Mouse (Mus musculus) layer of hippocampus, adult 8-10 months (tissue): ENCODE results near the gene Smap1. TPM values are rescaled to one million over a fixed set of nuclear protein-coding genes. Genes with fewer than 3 reads are reported as not detected.
A peak's percentile ranks its signal among the peaks of the same experiment; 100 is the strongest.
"Not testable (repeated sequence)": the region's sequence is repeated elsewhere in the genome, so short reads cannot be mapped to it uniquely, and the experiment has no call there.

ENCODE experiments used
- DNase-seq, 2 experiments: peaks; one replicate each; pipeline ENCODE4 v3.0.0; 2022; ENCODE audit warnings: low spot score in 2 of 2
- total RNA-seq, 4 experiments: library from RNA; stranded (reverse); gene quantifications; 2 replicates each; pipeline ENCODE4 v1.2.4; 2022

Smap1 gene
- total RNA-seq, result 100 to 1,000 TPM; 121 to 138 (median 131) TPM

DNA sequence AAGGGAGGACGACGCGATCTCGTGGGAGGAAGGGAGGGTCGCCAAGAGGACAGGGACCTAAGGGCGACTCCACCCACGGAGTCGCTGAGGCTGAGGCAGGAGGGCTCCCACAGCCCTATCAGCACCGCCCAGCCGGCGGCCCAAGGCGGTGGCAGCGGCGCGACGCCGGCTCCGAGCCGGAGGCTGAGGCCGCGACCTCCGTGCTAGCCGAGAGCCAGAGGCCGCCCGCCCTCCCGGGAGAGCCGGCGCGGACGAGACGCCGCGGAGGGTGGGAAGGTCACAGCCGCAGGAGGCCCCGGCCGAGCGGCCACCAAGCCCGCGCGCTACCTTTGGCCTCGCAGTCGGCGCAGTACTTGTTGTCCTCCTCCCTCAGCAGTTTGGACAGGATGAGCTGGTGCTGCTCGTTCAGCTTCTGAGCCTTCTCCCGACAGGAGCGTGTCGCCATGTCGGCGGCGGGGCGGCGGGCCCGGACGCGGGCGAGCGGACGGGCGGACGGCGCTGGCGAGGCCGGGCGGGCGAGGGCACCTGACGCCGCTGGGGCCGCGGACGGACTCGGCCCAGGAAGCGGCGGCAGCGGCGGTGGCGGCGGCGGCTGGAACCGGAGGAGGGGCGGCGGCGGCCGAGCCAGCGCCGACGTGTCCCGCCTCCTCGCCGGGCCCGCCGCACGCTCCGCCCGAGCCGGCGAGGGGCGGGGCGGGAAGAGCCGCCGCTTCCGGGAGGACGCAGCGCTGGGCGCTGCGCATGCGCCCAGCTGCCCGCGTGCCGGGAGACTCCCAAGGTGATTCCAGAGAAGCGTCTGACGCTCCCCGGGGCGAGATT, at the start of gene Smap1:
Gene Smap1 (minus strand): TSS at position 607 of the 819 bp plus-strand sequence.
- peak; percentile 51 to 62 for DNase-seq

DNA sequence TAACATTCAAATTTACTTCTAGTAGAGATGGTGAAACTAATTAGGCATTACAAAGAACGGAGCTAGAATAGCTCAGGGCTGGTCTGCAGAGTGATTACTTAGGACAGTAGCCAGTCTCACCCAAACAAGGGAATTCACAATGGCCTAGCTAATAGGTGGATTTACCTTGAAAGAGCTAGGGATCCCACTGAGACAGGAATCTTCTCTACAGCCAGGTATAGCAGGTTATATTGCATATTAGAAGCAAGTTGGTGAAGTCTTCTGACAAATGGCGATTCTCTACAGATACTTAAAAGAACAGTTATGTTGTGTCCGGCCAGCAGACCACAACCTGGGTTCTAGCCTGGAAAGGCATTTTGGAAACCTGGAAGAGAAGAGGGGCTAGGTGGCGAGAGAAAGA, 49.0 kb upstream of the Smap1 start:
- not testable (repeated sequence) for DNase-seq

DNA sequence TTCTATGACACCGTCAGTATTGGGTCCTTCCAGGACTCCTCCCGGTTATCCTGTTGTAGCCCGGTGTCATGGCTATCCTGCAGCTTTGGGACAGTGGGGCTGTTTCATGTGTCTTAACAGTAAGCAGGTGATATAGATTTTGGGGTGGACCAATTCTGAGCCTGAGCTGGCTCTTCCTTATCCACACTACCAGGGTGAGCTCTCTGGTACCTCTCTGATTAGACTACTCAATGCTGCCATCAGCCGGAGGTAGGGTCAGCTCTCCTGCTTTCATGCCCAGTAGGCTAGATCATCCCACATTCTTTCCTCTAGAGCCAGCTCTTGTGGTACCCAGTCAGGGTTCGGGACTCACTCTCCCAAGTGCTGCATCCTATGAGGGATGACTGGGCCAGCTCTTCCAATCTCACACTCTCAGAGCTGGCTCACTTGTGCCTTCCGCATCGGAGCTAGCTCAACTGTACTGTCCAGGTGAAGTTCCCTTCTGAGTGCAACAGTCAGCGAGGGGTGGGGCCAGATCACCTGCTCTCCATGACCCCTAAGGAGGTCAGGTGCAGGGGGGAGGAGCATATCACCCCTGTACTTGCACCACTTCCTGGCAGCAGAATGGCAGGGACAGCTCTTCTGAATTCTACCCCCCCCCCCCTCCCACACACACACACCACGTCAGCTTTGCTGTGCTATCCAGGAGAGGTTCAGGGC, 46.1 kb upstream of the Smap1 start:
- DNase-seq, result no peak

DNA sequence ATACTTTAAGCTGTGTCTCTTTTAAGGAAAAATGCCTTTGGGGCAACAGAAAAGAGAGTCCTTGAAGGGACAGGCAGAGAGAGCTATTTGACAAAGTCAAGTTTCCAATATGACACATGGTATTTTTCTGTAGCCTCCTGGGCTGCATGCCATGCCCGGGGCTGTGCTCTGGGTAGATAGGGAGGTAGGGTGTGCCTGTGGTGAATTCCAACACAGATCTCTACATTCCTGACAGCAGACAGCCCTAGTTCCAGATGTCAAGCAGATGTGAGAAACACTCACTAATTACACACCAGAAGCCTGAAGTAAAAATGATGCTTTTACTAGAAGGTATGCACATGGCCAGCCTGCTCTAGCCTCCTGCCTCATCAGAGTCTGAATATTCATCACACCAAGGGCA, 44.1 kb upstream of the Smap1 start:
- no peak for DNase-seq

DNA sequence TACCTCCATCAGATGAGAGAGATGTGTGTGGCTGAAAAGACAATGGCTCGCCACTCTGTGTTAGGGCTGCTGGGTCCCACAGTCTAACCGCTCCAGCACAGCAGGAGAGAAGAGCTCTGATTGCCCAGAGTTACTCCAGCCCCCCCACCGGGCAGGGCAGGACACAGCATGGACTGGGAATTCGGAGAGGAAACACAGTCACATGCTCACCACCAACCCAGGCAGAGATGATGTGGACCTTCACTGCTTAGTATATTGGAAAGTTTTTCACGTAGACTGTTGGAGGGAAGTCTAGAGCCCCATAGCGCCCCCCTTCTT, 37.3 kb upstream of the Smap1 start:
- no peak for DNase-seq

DNA sequence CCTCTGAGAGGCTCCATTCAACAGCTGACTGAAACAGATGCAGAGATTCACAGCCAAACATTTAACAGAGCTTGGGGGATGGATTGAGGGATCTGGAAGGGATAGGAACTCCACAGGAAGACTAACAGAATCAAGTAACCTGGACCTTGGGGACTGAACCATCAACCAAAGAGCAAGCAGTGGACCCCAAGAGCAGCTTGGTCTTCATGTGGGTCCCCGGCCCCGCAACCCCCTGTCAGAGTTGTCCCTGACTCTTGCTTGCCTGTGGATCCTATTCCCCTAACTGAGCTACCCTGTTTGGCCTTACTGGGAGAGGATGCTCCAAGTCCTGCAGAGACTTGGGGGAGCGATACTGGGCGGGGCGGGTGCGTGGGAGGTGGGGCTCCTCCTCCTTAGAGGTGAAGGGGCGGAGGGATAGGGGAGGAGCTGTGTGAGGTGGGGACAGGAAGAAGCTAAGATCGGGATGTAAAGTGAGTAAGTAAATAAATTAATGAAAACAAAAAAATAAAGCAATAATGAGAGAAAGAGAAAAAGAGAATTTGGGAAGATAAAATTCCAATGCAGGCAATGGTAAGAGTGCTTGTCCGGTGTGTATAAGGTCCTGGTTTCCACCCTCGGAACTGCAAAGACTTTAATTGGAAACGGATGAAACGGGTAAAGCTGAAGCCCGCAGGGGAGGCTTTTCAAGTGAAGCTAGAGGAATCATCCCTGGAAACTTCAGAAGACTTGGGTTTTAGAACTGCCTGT, 36.7 kb upstream of the Smap1 start:
- no peak for DNase-seq

DNA sequence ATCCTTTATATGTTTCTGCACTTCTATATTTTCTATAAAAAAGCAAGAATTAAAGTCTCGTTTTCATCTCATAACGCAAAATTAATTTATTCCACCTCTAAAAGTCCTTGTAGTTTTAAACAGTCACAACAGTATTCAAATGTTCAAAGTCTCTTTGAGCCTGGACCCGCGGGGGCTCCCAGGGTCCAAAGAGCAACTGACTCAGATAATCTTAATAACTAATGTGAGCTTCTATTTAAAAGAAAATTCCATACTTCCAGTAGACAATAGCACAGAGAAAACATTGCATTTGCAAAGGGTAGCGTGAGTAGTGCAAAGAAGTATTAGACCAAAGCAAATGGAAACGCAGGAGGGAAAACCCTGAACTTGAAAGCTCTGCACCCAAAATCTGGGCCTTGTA, 36.0 kb upstream of the Smap1 start:
- DNase-seq, result no peak

DNA sequence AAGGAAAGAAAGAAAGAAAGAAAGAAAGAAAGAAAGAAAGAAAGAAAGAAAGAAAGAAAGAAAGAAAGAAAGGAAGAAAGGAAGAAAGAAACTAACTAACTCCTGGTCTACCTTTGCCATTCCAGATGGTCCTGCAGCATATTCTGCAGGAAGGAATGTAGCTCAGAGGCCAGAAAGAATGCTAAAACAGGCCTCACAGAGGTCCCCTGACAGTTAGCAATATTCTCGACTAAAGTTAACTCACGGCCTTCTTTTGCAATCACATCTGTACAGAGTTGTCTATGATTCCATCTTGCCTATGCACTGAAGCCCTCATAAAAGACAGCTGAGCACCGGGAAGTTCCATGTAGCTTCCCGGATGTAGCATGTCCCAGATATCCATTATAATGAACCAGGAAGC, 33.4 kb upstream of the Smap1 start:
- DNase-seq, result no peak

DNA sequence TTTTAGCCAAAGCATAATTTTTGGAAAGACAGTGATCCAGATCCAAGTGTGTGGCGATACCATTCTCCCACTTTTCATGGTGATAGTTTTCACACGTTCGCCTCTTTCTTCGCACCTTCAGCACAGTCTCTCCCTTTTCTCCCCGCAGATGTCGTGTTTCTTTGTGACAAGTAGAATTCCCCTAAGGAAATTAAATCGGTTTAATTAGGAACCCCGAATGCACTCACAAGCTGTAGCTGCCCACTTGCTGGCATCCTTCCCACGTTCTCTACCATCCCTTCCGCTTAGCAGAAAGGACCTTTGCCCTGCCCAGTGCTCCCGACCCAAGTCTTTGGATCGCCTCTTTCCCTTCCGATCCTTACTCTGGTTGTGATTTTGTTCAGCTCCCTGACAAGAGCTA, 31.8 kb upstream of the Smap1 start:
- no peak for DNase-seq

DNA sequence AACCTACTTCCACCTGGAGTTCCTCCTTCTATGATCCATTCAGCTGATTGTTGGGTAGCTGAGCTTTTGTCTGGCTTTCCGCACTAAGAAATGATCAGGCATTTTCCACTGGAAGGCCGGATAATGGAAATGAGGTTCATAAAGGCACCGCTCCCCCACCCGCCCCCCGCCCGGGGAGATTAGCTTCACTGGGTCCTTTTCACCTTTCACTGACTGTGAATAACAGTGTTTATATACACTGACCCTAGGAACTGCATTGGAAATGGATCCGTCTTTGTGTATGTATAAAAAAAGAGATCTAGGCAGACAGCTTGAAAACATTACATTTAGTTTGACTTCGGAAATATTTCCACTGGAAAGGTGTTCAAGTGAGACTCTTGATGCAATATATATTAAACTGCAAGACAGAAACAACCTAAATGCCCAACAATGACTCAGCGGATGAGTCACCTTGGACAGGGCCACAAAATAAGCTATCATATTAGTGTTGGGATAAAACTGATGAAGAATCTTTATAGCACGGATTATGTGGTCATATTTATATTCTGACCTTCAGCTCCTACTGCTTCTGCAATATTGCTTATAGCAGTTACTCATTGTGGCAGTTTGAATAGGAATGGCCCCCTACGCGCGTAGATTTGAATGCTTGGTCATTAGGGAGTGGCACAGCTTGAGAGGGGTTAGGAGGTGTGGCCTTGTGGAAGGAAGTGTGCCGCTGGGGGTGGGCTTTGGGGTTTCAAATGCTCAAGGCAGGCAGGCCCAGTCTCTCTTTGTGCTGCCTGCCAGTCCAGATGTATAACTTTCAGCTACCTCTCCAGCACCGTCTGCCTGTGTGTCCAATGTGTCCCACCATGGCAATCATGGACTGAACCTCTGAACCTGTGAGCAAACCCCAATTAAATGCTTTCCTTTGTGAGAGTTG, 26.9 kb upstream of the Smap1 start:
- DNase-seq, result no peak

DNA sequence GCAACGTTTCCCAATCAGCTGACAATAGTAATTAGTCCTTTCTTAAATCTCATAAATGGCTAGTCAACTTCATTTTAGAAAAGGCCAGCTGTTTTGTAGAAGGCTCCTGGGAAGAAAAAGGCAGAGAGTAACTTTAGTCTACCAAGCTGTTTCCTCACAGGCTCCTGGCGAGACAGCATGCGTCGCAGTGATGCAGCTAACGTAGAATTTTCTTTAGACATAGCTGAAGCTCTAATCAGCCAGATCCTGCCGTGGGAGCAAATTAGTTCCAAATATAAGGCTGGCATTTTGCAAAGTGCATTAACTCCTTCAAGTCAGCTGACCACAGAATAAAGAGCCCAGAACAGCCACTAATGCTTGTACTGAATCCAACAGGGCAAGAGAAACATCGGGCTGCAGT, 26.2 kb upstream of the Smap1 start:
- DNase-seq, result no peak

DNA sequence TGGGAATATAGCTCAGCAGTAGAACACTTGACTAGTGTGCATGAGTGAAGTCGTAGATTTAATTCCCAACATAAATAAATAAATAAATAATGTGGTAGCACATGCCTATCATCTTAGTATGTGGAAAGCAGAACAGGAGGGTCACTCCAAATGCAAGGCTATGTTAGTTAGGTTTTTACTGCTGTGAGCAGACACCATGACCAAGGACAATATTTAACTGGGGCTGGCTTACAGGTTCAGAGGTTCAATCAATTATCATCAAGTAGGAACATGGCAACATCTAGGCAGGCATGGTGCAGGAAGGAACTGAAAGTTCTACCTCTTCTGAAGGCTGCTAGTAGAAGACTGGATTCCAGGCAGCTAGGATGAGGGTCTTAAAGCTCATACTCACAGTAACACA, 22.0 kb upstream of the Smap1 start:
- no peak for DNase-seq

DNA sequence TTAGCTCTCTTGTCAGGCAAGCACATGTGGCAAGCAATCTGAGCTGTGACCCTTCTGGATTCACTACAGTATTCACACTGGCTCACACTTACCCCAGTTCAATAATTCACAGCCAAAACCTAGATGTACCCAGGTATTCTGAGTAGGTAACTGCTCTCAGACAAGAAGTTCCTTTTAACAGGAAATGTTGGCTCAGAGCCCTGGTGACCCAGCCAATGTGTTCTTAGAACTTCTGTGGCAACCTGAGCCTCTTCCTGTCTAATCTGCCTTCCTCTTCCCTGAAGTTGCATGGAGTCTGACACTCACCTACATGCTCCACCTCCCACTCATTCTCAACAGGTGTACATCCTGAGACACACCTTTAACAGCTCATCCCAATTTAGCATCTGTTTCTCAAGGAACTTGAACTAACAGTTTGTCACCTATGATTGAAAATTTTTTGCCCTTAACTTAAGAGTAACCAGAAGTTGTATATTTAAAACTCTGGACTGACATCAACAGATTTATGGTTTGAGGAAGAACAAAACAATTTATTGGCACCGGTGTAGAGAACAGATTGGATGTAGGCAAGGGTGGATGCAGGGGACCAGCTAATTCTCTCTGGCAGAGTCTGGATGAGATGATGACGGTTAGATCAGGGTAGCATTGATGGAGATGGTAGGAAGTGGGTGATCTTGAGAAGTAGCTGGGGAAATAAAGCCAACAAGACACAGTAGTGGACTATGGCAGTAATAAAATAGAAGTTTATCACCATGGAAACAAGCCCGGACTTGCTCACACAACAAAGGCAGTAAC, 21.2 kb upstream of the Smap1 start:
- DNase-seq, result peak in 1 of 2 experiments; percentile 21

DNA sequence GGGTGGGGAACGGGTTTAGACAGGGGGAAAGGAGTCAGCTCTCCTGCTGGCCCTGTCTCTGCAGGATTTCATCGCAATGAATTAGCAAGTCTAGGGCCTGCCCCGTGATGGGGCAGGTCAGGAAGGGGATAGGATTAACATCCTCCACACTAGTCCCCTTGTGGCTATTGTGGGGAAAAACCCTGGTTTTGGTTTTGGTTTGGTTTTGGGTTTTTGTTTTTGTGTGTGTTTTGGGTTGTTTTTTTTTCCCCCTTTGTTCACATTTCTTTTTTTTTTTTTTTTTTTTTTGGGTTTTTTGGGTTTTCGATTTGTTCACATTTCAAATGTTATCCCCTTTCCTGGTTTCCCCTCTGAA, 13.3 kb upstream of the Smap1 start:
- DNase-seq, result no peak

DNA sequence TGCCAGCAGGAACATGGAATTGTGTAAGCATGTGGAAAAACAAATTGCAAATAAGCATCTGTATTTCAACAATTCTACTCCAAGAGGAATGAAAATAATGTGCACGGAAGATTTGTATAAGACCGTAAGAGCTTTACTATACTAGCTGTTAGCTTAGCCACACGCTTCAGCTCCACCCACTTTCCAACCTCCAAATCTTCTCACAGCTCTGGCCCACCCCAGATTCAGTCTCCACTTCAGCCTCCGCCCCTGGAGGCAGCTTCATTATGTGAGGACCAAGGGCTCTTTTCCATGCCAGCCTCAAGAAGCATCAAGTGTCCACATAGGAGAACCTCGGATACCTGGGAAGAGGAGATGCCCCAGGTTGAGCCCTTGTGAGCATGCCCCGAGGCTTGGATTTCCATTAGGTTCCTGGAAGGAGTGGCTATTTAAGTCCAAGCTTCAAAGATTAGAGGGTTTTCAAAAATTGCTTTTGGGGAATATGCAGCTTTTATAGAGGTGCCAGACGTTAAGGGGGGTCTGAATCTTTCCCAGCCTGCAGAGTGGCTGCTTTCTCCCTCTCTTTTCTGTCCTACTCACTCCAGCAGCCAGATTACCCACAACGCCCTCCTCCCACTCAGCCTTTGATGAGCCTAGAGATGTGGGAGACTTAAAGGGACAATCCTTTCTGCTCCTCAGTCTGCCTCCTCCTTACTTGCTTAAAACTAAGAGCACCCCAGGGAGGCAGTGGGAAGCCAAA, 12.7 kb upstream of the Smap1 start:
- DNase-seq, result peak in 1 of 2 experiments; percentile 18

DNA sequence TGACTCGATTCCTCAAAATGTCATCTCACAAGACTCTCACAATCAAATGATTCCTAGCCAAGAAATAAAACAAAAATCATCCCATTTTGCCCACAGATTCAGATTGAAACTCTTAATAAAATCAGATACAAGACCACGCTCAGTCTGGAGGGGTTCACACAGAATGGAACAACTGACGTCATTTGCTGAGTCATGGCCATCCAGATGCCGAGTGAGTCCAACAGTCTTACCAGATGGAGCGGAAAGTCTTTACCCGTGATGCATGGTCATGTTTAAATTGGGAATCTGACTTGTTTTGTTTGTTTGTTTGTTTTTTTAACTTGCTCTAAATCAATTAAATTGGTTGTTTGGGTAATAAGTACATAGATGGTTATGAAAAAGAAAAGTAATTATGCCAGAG, 7.3 kb upstream of the Smap1 start:
- DNase-seq, result no peak

DNA sequence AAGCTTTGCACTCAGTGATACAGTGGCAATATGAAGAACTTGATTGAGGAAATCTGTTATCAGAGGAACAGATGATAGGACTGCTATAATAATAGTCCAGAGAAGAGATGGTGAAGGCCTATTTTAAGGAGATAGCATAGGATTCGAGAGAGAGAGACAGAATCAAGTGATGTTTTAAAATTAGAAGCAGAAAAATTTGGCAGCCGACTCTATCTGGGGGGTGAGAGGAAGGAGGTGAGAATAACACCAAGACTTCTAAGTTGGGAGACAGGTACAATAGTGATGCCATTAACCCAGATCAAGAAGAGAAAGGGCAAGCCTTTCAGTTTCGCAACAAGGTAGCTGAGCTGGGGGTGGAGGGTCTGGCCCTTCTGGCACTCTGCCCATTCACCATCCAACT, 6.3 kb upstream of the Smap1 start:
- no peak for DNase-seq

DNA sequence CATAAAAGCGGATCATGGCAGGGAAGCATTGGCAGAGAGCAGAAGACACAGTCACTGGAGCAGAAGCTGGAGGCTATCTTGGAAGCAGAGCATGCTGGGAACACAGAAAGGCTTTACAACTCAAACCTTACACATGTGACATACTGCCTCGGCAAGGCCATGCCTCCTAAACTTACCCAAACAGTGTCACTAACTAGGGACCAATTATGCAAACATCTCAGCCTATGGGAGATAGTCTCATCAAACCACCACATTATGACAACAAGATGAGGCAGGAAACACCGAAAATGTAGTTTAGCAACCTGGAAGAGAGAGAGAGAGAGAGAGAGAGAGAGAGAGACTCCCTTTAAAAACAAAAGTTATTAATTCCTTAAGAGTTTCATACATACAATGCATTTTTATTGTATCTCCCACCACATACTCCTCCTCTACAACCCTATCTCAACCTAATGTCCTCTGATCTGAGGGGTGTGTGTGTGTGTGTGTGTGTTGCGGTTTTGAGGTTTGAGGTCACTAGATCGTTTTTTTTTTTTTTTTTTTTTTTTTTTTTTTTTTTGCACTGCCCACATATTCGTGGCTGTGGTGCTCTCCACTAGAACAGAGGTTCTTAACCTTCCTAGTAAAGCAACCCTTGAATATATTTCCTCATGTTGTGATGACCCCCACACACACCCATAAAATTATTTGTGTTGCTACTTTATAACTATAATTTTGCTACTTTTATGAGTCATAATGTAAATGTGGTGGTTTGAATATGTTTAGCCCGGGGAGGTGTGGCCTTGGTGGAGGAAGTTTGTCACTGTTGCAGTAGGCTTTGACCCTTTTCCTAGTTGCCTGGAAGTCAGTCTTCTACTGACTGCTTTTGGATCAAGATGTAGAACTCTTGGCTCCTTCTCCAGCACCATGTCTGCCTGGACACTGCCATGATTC, 1.9 kb upstream of the Smap1 start:
- no peak for DNase-seq

DNA sequence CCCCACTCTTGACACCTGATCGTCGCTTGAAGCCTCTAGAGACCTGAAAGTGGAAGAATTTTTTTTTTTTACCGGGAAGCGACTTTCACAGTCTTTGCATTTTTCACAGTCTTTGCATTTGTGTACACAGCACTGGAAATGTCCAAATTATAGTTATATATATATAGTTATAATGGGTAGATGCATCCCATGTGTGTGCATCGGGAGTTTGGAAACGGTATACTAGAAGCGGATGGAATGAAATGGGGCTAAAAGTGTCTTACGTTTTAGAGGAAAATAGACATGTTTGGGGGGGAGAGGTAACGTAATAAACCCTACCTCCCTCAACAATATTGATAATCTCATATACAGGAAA, 390 bp upstream of the Smap1 start:
- no peak for DNase-seq
